Mouse (Mus musculus) lung, postnatal 14 days (tissue): ENCODE data around the gene Mia3.
"Not testable (repeated sequence)": the region's sequence is repeated elsewhere in the genome, so short reads cannot be mapped to it uniquely, and the experiment has no call there.

ENCODE experiments used
- DNase-seq: peaks from one replicate; pipeline ENCODE4 v3.0.0; 2021

The Mia3 gene

GRCm38 (mm10) chr1:183344886-183345816, 24.2 kb downstream of the Mia3 start:
- peak; percentile 89 for DNase-seq

GRCm38 (mm10) chr1:183342902-183343301, 26.5 kb downstream of the Mia3 start:
- not testable (repeated sequence) for DNase-seq

- no peak for DNase-seq
Observed at GRCm38 (mm10) chr1:183327171-183327570, 42.2 kb downstream of the Mia3 start.

GRCm38 (mm10) chr1:183324433-183324832, 44.9 kb downstream of the Mia3 start:
- no peak for DNase-seq

GRCm38 (mm10) chr1:183323923-183324322, 45.4 kb downstream of the Mia3 start:
- no peak for DNase-seq

GRCm38 (mm10) chr1:183322496-183322895, 46.9 kb downstream of the Mia3 start:
- not testable (repeated sequence) for DNase-seq

GRCm38 (mm10) chr1:183320708-183321107, 48.6 kb downstream of the Mia3 start:
- no peak for DNase-seq

- DNase-seq = peak; percentile 7
Observed at GRCm38 (mm10) chr1:183315783-183316182, 53.6 kb downstream of the Mia3 start.

GRCm38 (mm10) chr1:183312076-183312475, 57.3 kb downstream of the Mia3 start:
- DNase-seq = no peak

- not testable (repeated sequence) for DNase-seq
Observed at GRCm38 (mm10) chr1:183309601-183310000, 59.8 kb downstream of the Mia3 start.

GRCm38 (mm10) chr1:183308476-183308875, 60.9 kb downstream of the Mia3 start:
- DNase-seq = no peak

- DNase-seq = no peak
Observed at GRCm38 (mm10) chr1:183307555-183307954, 61.8 kb downstream of the Mia3 start.

- DNase-seq = peak; percentile 91
Observed at GRCm38 (mm10) chr1:183299161-183299560, 70.2 kb downstream of the Mia3 start.

GRCm38 (mm10) chr1:183297886-183298489, 71.4 kb downstream of the Mia3 start:
- DNase-seq = peak; percentile 40

- DNase-seq = peak; percentile 30
Observed at GRCm38 (mm10) chr1:183297473-183297885, 71.9 kb downstream of the Mia3 start.

GRCm38 (mm10) chr1:183296877-183297383, 72.4 kb downstream of the Mia3 start, which contains the start of gene Brox:
Gene Brox (minus strand): TSS chr1:183297269.
- DNase-seq = peak; percentile 98

GRCm38 (mm10) chr1:183296465-183296864, 72.9 kb downstream of the Mia3 start, which contains the start of gene Aida:
Gene Aida (plus strand): TSS chr1:183296590.
- peak; percentile 38 for DNase-seq

GRCm38 (mm10) chr1:183289576-183289975, 79.8 kb downstream of the Mia3 start:
- no peak for DNase-seq

GRCm38 (mm10) chr1:183288351-183288750, 81.0 kb downstream of the Mia3 start:
- no peak for DNase-seq
